ENCODE assay signal across 8 mouse cellular contexts in genomic region chr9:116253546-116253945, GRCm38 (mm10).
DNase-seq lines count a peak whose midpoint lies in the region; ATAC-seq lines count a peak whose summit lies in the region.

No protein-coding gene starts in this region.

- H3K4me2 ChIP-seq in embryonic facial prominence, embryonic 14.5 days (ENCODE audit: low read depth, low read length), result no peak overlapping the region
- H3K4me2 ChIP-seq in hindbrain, embryonic 12.5 days (replicated peaks), result no peak overlapping the region
- no peak overlapping the region for H3K4me2 ChIP-seq in lung, embryonic 15.5 days
- no peak overlapping the region for H3K4me2 ChIP-seq in forebrain, embryonic 15.5 days (replicated peaks)

- peak overlapping the region; percentile 74; the same call in 1 of the 2 replicates for H3K27ac ChIP-seq in embryonic facial prominence, embryonic 14.5 days (replicated peaks; ENCODE audit: low read depth, low read length)
- peak overlapping the region; percentile 60; the same call in 1 of the 2 replicates for H3K27ac ChIP-seq in hindbrain, embryonic 12.5 days
- peak overlapping the region; percentile 76 for H3K27ac ChIP-seq in lung, embryonic 15.5 days
- H3K27ac ChIP-seq in forebrain, embryonic 15.5 days (replicated peaks), result no peak overlapping the region

- peaks cover 6% of the 10 kb centered on the region; the same call in 1 of the 2 replicates for H3K9me3 ChIP-seq in embryonic facial prominence, embryonic 14.5 days (ENCODE audit: control insufficient read depth, low read length)
- H3K9me3 ChIP-seq in hindbrain, embryonic 12.5 days (replicated peaks), result no peaks in the 10 kb centered on the region
- H3K9me3 ChIP-seq in lung, embryonic 15.5 days, result no peaks in the 10 kb centered on the region
- no peaks in the 10 kb centered on the region for H3K9me3 ChIP-seq in forebrain, embryonic 15.5 days

- H3K4me1 ChIP-seq in embryonic facial prominence, embryonic 14.5 days (ENCODE audit: control insufficient read depth, insufficient read depth, low read length), result peaks cover 3% of the 10 kb centered on the region; the same call in 1 of the 2 replicates
- H3K4me1 ChIP-seq in hindbrain, embryonic 12.5 days, result 0 out of 2 replicates have a peak, but pooled peaks cover 5% of the 10 kb centered on the region
- peaks cover 15% of the 10 kb centered on the region for H3K4me1 ChIP-seq in lung, embryonic 15.5 days
- no peaks in the 10 kb centered on the region for H3K4me1 ChIP-seq in forebrain, embryonic 15.5 days

- H3K9ac ChIP-seq in embryonic facial prominence, embryonic 14.5 days (ENCODE audit: low read depth, low read length), result no peak overlapping the region
- H3K9ac ChIP-seq in hindbrain, embryonic 12.5 days, result no peak overlapping the region
- no peak overlapping the region for H3K9ac ChIP-seq in lung, embryonic 15.5 days
- no peak overlapping the region for H3K9ac ChIP-seq in forebrain, embryonic 15.5 days (replicated peaks)

- ATAC-seq in embryonic facial prominence, embryonic 14.5 days (ENCODE audit: low read depth), result peak; percentile 37; the same call in 1 of the 2 replicates
- ATAC-seq in hindbrain, embryonic 12.5 days (ENCODE audit: low FRiP score), result no peak
- peak; percentile 51 for ATAC-seq in lung, embryonic 15.5 days (ENCODE audit: borderline replicate concordance, extremely low read depth, low FRiP score, low TSS enrichment)
- ATAC-seq in forebrain, embryonic 15.5 days (replicated peaks), result no peak

- peak; percentile 24 to 52 for DNase-seq in lung, adult 18-20 months
- no peak for DNase-seq in lung, postnatal 14 days
- DNase-seq in embryonic facial prominence, embryonic 14.5 days (ENCODE audit: low spot score), result peak; percentile 57
- no peak for DNase-seq in frontal cortex, adult 2 months (ENCODE audit: extremely low spot score in 1 of 2, low spot score in 1 of 2)
- no peak for DNase-seq in adipocyte (ENCODE audit: low spot score)

- WGBS in embryonic facial prominence, embryonic 14.5 days, result 42% methylated on average over 15 of the region's 15 CpGs
- WGBS in hindbrain, embryonic 12.5 days, result 64% methylated on average over 15 of the region's 15 CpGs
- WGBS in lung, embryonic 15.5 days, result 53% methylated on average over 15 of the region's 15 CpGs
- 91% methylated on average over 15 of the region's 15 CpGs for WGBS in forebrain, embryonic 15.5 days

- no peaks in the 10 kb centered on the region for H3K36me3 ChIP-seq in embryonic facial prominence, embryonic 14.5 days (ENCODE audit: control insufficient read depth, insufficient read depth, low read length)
- H3K36me3 ChIP-seq in hindbrain, embryonic 12.5 days, result no peaks in the 10 kb centered on the region
- H3K36me3 ChIP-seq in lung, embryonic 15.5 days, result no peaks in the 10 kb centered on the region
- no peaks in the 10 kb centered on the region for H3K36me3 ChIP-seq in forebrain, embryonic 15.5 days

- H3K4me3 ChIP-seq in embryonic facial prominence, embryonic 14.5 days (ENCODE audit: low read depth, low read length), result no peak overlapping the region
- H3K4me3 ChIP-seq in hindbrain, embryonic 12.5 days, result no peak overlapping the region
- H3K4me3 ChIP-seq in lung, embryonic 15.5 days, result no peak overlapping the region
- H3K4me3 ChIP-seq in forebrain, embryonic 15.5 days, result no peak overlapping the region

- H3K27me3 ChIP-seq in embryonic facial prominence, embryonic 14.5 days (replicated peaks; ENCODE audit: control insufficient read depth, insufficient read depth, low read length), result no peaks in the 10 kb centered on the region
- H3K27me3 ChIP-seq in hindbrain, embryonic 12.5 days, result no peaks in the 10 kb centered on the region
- no peaks in the 10 kb centered on the region for H3K27me3 ChIP-seq in lung, embryonic 15.5 days
- H3K27me3 ChIP-seq in forebrain, embryonic 15.5 days, result no peaks in the 10 kb centered on the region

Comparison
In these comparisons a context has a peak if more than half of its experiments do, and no peak if none do; other contexts are left out.
1. DNase-seq: peak in lung, adult 18-20 months (2 of 2) and embryonic facial prominence, embryonic 14.5 days (single experiment); none in lung, postnatal 14 days (single experiment), frontal cortex, adult 2 months (0 of 2) and adipocyte (single experiment).
2. ATAC-seq: peak in embryonic facial prominence, embryonic 14.5 days (single experiment) and lung, embryonic 15.5 days (single experiment); none in hindbrain, embryonic 12.5 days (single experiment) and forebrain, embryonic 15.5 days (single experiment).